Mouse (Mus musculus): Measurements from ENCODE around the gene Gm19345. TPM values are rescaled to one million over a fixed set of nuclear protein-coding genes. Genes with fewer than 3 reads are reported as not detected.

The Gm19345 gene
- polyA plus RNA-seq, 1 experiment from 2014 or later = 0.27 TPM

- WGBS = 48% methylated on average over 13 of the region's 13 CpGs
- peak; percentile 55 for ATAC-seq
Measured at GRCm38 (mm10) chr7:19875948-19876682, 24.3 kb downstream of the Gm19345 start.

GRCm38 (mm10) chr7:19876781-19877425 lies 25.1 kb downstream of the Gm19345 start:
- peak overlapping the region; percentile 74 for H3K27ac ChIP-seq (ENCODE audit: low read length)
- peak; percentile 88 for ATAC-seq

More at GRCm38 (mm10) chr7:19875948-19876682, 24.3 kb downstream of the Gm19345 start:
- Histone ChIP-seq H3K9me3 (ENCODE audit: control insufficient read depth, low read length) (no peaks in the 10 kb centered on the region), H3K27me3 (replicated peaks; ENCODE audit: control insufficient read depth, insufficient read depth, low read length) (no peaks in the 10 kb centered on the region), H3K4me3 (ENCODE audit: low read length) (no peak overlapping the region), H3K36me3 (ENCODE audit: control insufficient read depth, insufficient read depth, low read length) (no peaks in the 10 kb centered on the region), H3K4me2 (ENCODE audit: low read depth, low read length) (no peak overlapping the region), H3K9ac (ENCODE audit: low read depth, low read length) (no peak overlapping the region), H3K4me1 (ENCODE audit: control insufficient read depth, insufficient read depth, low read length) (peaks cover 3% of the 10 kb centered on the region), H3K27ac (ENCODE audit: low read length) (peak overlapping the region; percentile 20; the same call in 1 of the 2 replicates)

GRCm38 (mm10) chr7:19880754-19881153 lies 29.0 kb downstream of the Gm19345 start:
- Histone ChIP-seq H3K9ac (ENCODE audit: low read depth, low read length) (no peak overlapping the region), H3K27me3 (replicated peaks; ENCODE audit: control insufficient read depth, insufficient read depth, low read length) (no peaks in the 10 kb centered on the region), H3K4me1 (ENCODE audit: control insufficient read depth, insufficient read depth, low read length) (peaks cover 3% of the 10 kb centered on the region), H3K4me3 (ENCODE audit: low read length) (no peak overlapping the region), H3K9me3 (ENCODE audit: control insufficient read depth, low read length) (no peaks in the 10 kb centered on the region), H3K27ac (ENCODE audit: low read length) (no peak overlapping the region), H3K36me3 (ENCODE audit: control insufficient read depth, insufficient read depth, low read length) (no peaks in the 10 kb centered on the region), H3K4me2 (ENCODE audit: low read depth, low read length) (no peak overlapping the region)
- 81% methylated on average over 8 of the region's 8 CpGs for WGBS
- ATAC-seq = no peak

More at GRCm38 (mm10) chr7:19876781-19877425, 25.1 kb downstream of the Gm19345 start:
- H3K4me1 ChIP-seq (ENCODE audit: control insufficient read depth, insufficient read depth, low read length) = peaks cover 3% of the 10 kb centered on the region
- no peak overlapping the region for H3K4me2 ChIP-seq (ENCODE audit: low read depth, low read length)
- H3K9me3 ChIP-seq (ENCODE audit: control insufficient read depth, low read length) = no peaks in the 10 kb centered on the region
- WGBS = 38% methylated on average over 14 of the region's 14 CpGs
- H3K27me3 ChIP-seq (replicated peaks; ENCODE audit: control insufficient read depth, insufficient read depth, low read length) = no peaks in the 10 kb centered on the region
- H3K4me3 ChIP-seq (ENCODE audit: low read length) = no peak overlapping the region
- H3K9ac ChIP-seq (ENCODE audit: low read depth, low read length) = no peak overlapping the region; the same call in 1 of the 2 replicates
- H3K36me3 ChIP-seq (ENCODE audit: control insufficient read depth, insufficient read depth, low read length) = no peaks in the 10 kb centered on the region

GRCm38 (mm10) chr7:19887849-19888248 lies 36.0 kb downstream of the Gm19345 start, which contains the start of gene Ceacam19:
Gene Ceacam19 (minus strand): TSS chr7:19887965.
- H3K4me3 ChIP-seq (ENCODE audit: low read length) = no peak within 1 kb of the TSS
- H3K9me3 ChIP-seq (ENCODE audit: control insufficient read depth, low read length) = no peaks in the 10 kb centered on the region
- H3K27ac ChIP-seq (ENCODE audit: low read length) = no peak within 1 kb of the TSS
- H3K27me3 ChIP-seq (replicated peaks; ENCODE audit: control insufficient read depth, insufficient read depth, low read length) = no peaks in the 10 kb centered on the region
- no peak within 1 kb of the TSS for H3K9ac ChIP-seq (ENCODE audit: low read depth, low read length)
- 63% methylated on average over 7 of the region's 7 CpGs for WGBS
- H3K36me3 ChIP-seq (ENCODE audit: control insufficient read depth, insufficient read depth, low read length) = no peaks in the 10 kb centered on the region
- H3K4me2 ChIP-seq (ENCODE audit: low read depth, low read length) = no peak within 1 kb of the TSS
- no peaks in the 10 kb centered on the region for H3K4me1 ChIP-seq (ENCODE audit: control insufficient read depth, insufficient read depth, low read length)
- ATAC-seq = no peak

GRCm38 (mm10) chr7:19889881-19890280 lies 38.1 kb downstream of the Gm19345 start:
- Histone ChIP-seq H3K9ac (ENCODE audit: low read depth, low read length) (no peak overlapping the region), H3K27ac (ENCODE audit: low read length) (no peak overlapping the region), H3K9me3 (ENCODE audit: control insufficient read depth, low read length) (no peaks in the 10 kb centered on the region), H3K27me3 (replicated peaks; ENCODE audit: control insufficient read depth, insufficient read depth, low read length) (no peaks in the 10 kb centered on the region), H3K36me3 (ENCODE audit: control insufficient read depth, insufficient read depth, low read length) (no peaks in the 10 kb centered on the region), H3K4me3 (ENCODE audit: low read length) (no peak overlapping the region), H3K4me1 (ENCODE audit: control insufficient read depth, insufficient read depth, low read length) (no peaks in the 10 kb centered on the region), H3K4me2 (ENCODE audit: low read depth, low read length) (no peak overlapping the region)
- WGBS = 54% methylated on average over 8 of the region's 8 CpGs
- no peak for ATAC-seq

Other genes starting within 250 kb of the Gm19345 start
- 30.3 and 32.5 TPM in 2 replicates for gene Clasrp, start 247.5 kb upstream of the Gm19345 start, polyA plus RNA-seq (2015; fragmentation: Nextera tagmentation; extraction: Ambion mirVana)
- 8.8 and 10.6 TPM in 2 replicates for gene Relb, start 222.6 kb upstream of the Gm19345 start, polyA plus RNA-seq (2015; fragmentation: Nextera tagmentation; extraction: Ambion mirVana)
- 70.5 and 77.6 TPM in 2 replicates for gene Clptm1, start 187.0 kb upstream of the Gm19345 start, polyA plus RNA-seq (2015; fragmentation: Nextera tagmentation; extraction: Ambion mirVana)
- gene Apoc2, start 174.1 kb upstream of the Gm19345 start, polyA plus RNA-seq (2015; fragmentation: Nextera tagmentation; extraction: Ambion mirVana) = 463 and 798 TPM in 2 replicates
- not detected in 2 replicates for gene Gm44805, start 170.6 kb upstream of the Gm19345 start, polyA plus RNA-seq (2015; fragmentation: Nextera tagmentation; extraction: Ambion mirVana)
- 2.6 and 8.3 TPM in 2 replicates for gene Apoc4, start 170.5 kb upstream of the Gm19345 start, polyA plus RNA-seq (2015; fragmentation: Nextera tagmentation; extraction: Ambion mirVana)
- gene Apoc1, start 159.3 kb upstream of the Gm19345 start, polyA plus RNA-seq (2015; fragmentation: Nextera tagmentation; extraction: Ambion mirVana) = 39.5 and 43.2 TPM in 2 replicates
- 314 and 355 TPM in 2 replicates for gene Apoe, start 152.8 kb upstream of the Gm19345 start, polyA plus RNA-seq (2015; fragmentation: Nextera tagmentation; extraction: Ambion mirVana)
- gene Tomm40, start 136.6 kb upstream of the Gm19345 start, polyA plus RNA-seq (2015; fragmentation: Nextera tagmentation; extraction: Ambion mirVana) = 143 and 157 TPM in 2 replicates
- 143 and 149 TPM in 2 replicates for gene Nectin2, start 101.5 kb upstream of the Gm19345 start, polyA plus RNA-seq (2015; fragmentation: Nextera tagmentation; extraction: Ambion mirVana)
- gene Bcam, start 81.0 kb upstream of the Gm19345 start, polyA plus RNA-seq (2015; fragmentation: Nextera tagmentation; extraction: Ambion mirVana) = 58.7 and 62.7 TPM in 2 replicates
- 32.6 and 42.1 TPM in 2 replicates for gene Cblc, start 55.2 kb upstream of the Gm19345 start, polyA plus RNA-seq (2015; fragmentation: Nextera tagmentation; extraction: Ambion mirVana)
- gene Bcl3, start 29.2 kb upstream of the Gm19345 start, polyA plus RNA-seq (2015; fragmentation: Nextera tagmentation; extraction: Ambion mirVana) = 15.5 and 15.6 TPM in 2 replicates
- gene Ceacam16, start 9.3 kb downstream of the Gm19345 start, polyA plus RNA-seq (2015; fragmentation: Nextera tagmentation; extraction: Ambion mirVana) = not detected in 2 replicates
- gene Ceacam19, start 36.0 kb downstream of the Gm19345 start, polyA plus RNA-seq (2015; fragmentation: Nextera tagmentation; extraction: Ambion mirVana) = not detected in 2 replicates
- 13.9 and 16.5 TPM in 2 replicates for gene Pvr, start 69.2 kb downstream of the Gm19345 start, polyA plus RNA-seq (2015; fragmentation: Nextera tagmentation; extraction: Ambion mirVana)
- 14.7 and 19.1 TPM in 2 replicates for gene Igsf23, start 98.8 kb downstream of the Gm19345 start, polyA plus RNA-seq (2015; fragmentation: Nextera tagmentation; extraction: Ambion mirVana)
- 3.5 and 6.5 TPM in 2 replicates for gene Ceacam20, start 113.4 kb downstream of the Gm19345 start, polyA plus RNA-seq (2015; fragmentation: Nextera tagmentation; extraction: Ambion mirVana)
- 0.75 and 0.76 TPM in 2 replicates for gene Nlrp9b, start 139.5 kb downstream of the Gm19345 start, polyA plus RNA-seq (2015; fragmentation: Nextera tagmentation; extraction: Ambion mirVana)
- gene Vmn1r91, start 247.7 kb downstream of the Gm19345 start, polyA plus RNA-seq (2015; fragmentation: Nextera tagmentation; extraction: Ambion mirVana) = not detected in 2 replicates